Mouse (Mus musculus) B cell, adult 67 days (primary cell): Measurements from ENCODE around the gene Scg5. TPM values are rescaled to one million over a fixed set of nuclear protein-coding genes. Genes with fewer than 3 reads are reported as not detected.

Source experiments
- total RNA-seq, 2 experiments: library from RNA; stranded (reverse); gene quantifications; 4 replicates each; pipeline ENCODE4 v1.2.4; 2023

Scg5 gene
- under 1 TPM in 1 of 2 experiments, not detected in 1; 0.86 TPM for total RNA-seq

GRCm38 (mm10) chr2:113828943-113829882, at the start of gene Scg5:
Scg5 (minus strand) TSS chr2:113829121.

GRCm38 (mm10) chr2:113848245-113849121, 19.6 kb upstream of the Scg5 start, which contains the start of gene Arhgap11a:
Arhgap11a (minus strand) TSS chr2:113848661.

GRCm38 (mm10) chr2:113758311-113759161, 70.4 kb downstream of the Scg5 start, which contains the start of gene Grem1:
Grem1 (minus strand) TSS chr2:113758646.

Other genes starting within 250 kb of the Scg5 start
- gene Grem1, start 70.5 kb downstream of the Scg5 start, total RNA-seq, result not detected
- gene Arhgap11a, start 19.5 kb upstream of the Scg5 start, total RNA-seq, result 10 to 100 TPM; 17.4 to 18.1 TPM
- not detected for gene Gjd2, start 184.5 kb upstream of the Scg5 start, total RNA-seq
- not detected for gene Actc1, start 224.4 kb upstream of the Scg5 start, total RNA-seq